Mouse (Mus musculus): ENCODE results near the gene Acot4. TPM values are rescaled to one million over a fixed set of nuclear protein-coding genes. Genes with fewer than 3 reads are reported as not detected.
A peak's percentile ranks its signal among the peaks of the same experiment; 100 is the strongest.
"Not testable (repeated sequence)": the region's sequence is repeated elsewhere in the genome, so short reads cannot be mapped to it uniquely, and the experiment has no call there.

Gene Acot4
- polyA plus RNA-seq, 1 experiment from 2014 or later: 0.66 TPM

- peaks cover 3% of the 10 kb centered on the region; the same call in 1 of the 2 replicates for H3K9me3 ChIP-seq (replicated peaks; ENCODE audit: control insufficient read depth, low read length)
- H3K27me3 ChIP-seq (ENCODE audit: control insufficient read depth, insufficient read depth, low read length): no peaks in the 10 kb centered on the region
- H3K4me1 ChIP-seq (ENCODE audit: control insufficient read depth, insufficient read depth, low read length): no peaks in the 10 kb centered on the region
- no peak overlapping the region for H3K27ac ChIP-seq (ENCODE audit: low read length)
- H3K4me3 ChIP-seq (ENCODE audit: low read length): no peak overlapping the region
- 88% methylated on average over 20 of the region's 20 CpGs for WGBS
- no peak overlapping the region for H3K9ac ChIP-seq (ENCODE audit: low read length)
- no peak overlapping the region for H3K4me2 ChIP-seq (ENCODE audit: low read depth, low read length)
- no peak for ATAC-seq (replicated peaks; ENCODE audit: extremely low read depth, insufficient read depth, low FRiP score)
- no peaks in the 10 kb centered on the region for H3K36me3 ChIP-seq (ENCODE audit: control insufficient read depth, insufficient read depth)
Observed at GRCm38 (mm10) chr12:84062336-84062735, 24.2 kb downstream of the Acot4 start.

GRCm38 (mm10) chr12:84063228-84063627 is 25.0 kb downstream of the Acot4 start:
- Histone ChIP-seq H3K27me3 (ENCODE audit: control insufficient read depth, insufficient read depth, low read length) (peaks cover 1% of the 10 kb centered on the region), H3K4me1 (ENCODE audit: control insufficient read depth, insufficient read depth, low read length) (no peaks in the 10 kb centered on the region), H3K9ac (ENCODE audit: low read length) (no peak overlapping the region), H3K4me3 (ENCODE audit: low read length) (no peak overlapping the region), H3K9me3 (replicated peaks; ENCODE audit: control insufficient read depth, low read length) (peaks cover 3% of the 10 kb centered on the region; the same call in 1 of the 2 replicates), H3K4me2 (ENCODE audit: low read depth, low read length) (no peak overlapping the region), H3K27ac (ENCODE audit: low read length) (no peak overlapping the region), H3K36me3 (ENCODE audit: control insufficient read depth, insufficient read depth) (no peaks in the 10 kb centered on the region)
- WGBS: 68% methylated on average over 5 of the region's 5 CpGs
- ATAC-seq (replicated peaks; ENCODE audit: extremely low read depth, insufficient read depth, low FRiP score): no peak

- peaks cover 6% of the 10 kb centered on the region for H3K27me3 ChIP-seq (ENCODE audit: control insufficient read depth, insufficient read depth, low read length)
- peaks cover 3% of the 10 kb centered on the region; the same call in 1 of the 2 replicates for H3K9me3 ChIP-seq (replicated peaks; ENCODE audit: control insufficient read depth, low read length)
- 74% methylated on average over 2 of the region's 2 CpGs for WGBS
- no peak overlapping the region for H3K4me3 ChIP-seq (ENCODE audit: low read length)
- H3K27ac ChIP-seq (ENCODE audit: low read length): no peak overlapping the region
- H3K9ac ChIP-seq (ENCODE audit: low read length): no peak overlapping the region
- no peak for ATAC-seq (replicated peaks; ENCODE audit: extremely low read depth, insufficient read depth, low FRiP score)
- no peaks in the 10 kb centered on the region for H3K4me1 ChIP-seq (ENCODE audit: control insufficient read depth, insufficient read depth, low read length)
- H3K36me3 ChIP-seq (ENCODE audit: control insufficient read depth, insufficient read depth): no peaks in the 10 kb centered on the region
- no peak overlapping the region for H3K4me2 ChIP-seq (ENCODE audit: low read depth, low read length)
Observed at GRCm38 (mm10) chr12:84063833-84064232, 25.7 kb downstream of the Acot4 start.

GRCm38 (mm10) chr12:84064621-84065020 is 26.4 kb downstream of the Acot4 start:
- no peak overlapping the region for H3K27ac ChIP-seq (ENCODE audit: low read length)
- no peak overlapping the region for H3K9ac ChIP-seq (ENCODE audit: low read length)
- H3K4me3 ChIP-seq (ENCODE audit: low read length): no peak overlapping the region
- H3K4me2 ChIP-seq (ENCODE audit: low read depth, low read length): no peak overlapping the region
- H3K36me3 ChIP-seq (ENCODE audit: control insufficient read depth, insufficient read depth): no peaks in the 10 kb centered on the region
- peaks cover 3% of the 10 kb centered on the region; the same call in 1 of the 2 replicates for H3K9me3 ChIP-seq (replicated peaks; ENCODE audit: control insufficient read depth, low read length)
- WGBS: 71% methylated on average over 8 of the region's 8 CpGs
- H3K4me1 ChIP-seq (ENCODE audit: control insufficient read depth, insufficient read depth, low read length): no peaks in the 10 kb centered on the region
- H3K27me3 ChIP-seq (ENCODE audit: control insufficient read depth, insufficient read depth, low read length): peaks cover 9% of the 10 kb centered on the region
- ATAC-seq (replicated peaks; ENCODE audit: extremely low read depth, insufficient read depth, low FRiP score): no peak

GRCm38 (mm10) chr12:84067752-84068151 is 29.6 kb downstream of the Acot4 start:
- WGBS: 75% methylated on average over 4 of the region's 4 CpGs
- Histone ChIP-seq H3K4me1 (ENCODE audit: control insufficient read depth, insufficient read depth, low read length) (no peaks in the 10 kb centered on the region), H3K4me2 (ENCODE audit: low read depth, low read length) (no peak overlapping the region), H3K27me3 (ENCODE audit: control insufficient read depth, insufficient read depth, low read length) (peaks cover 12% of the 10 kb centered on the region), H3K9me3 (replicated peaks; ENCODE audit: control insufficient read depth, low read length) (peaks cover 3% of the 10 kb centered on the region; the same call in 1 of the 2 replicates), H3K27ac (ENCODE audit: low read length) (no peak overlapping the region), H3K36me3 (ENCODE audit: control insufficient read depth, insufficient read depth) (no peaks in the 10 kb centered on the region), H3K4me3 (ENCODE audit: low read length) (no peak overlapping the region), H3K9ac (ENCODE audit: low read length) (no peak overlapping the region)
- ATAC-seq (replicated peaks; ENCODE audit: extremely low read depth, insufficient read depth, low FRiP score): no peak

- no peak overlapping the region for H3K27ac ChIP-seq (ENCODE audit: low read length)
- H3K36me3 ChIP-seq (ENCODE audit: control insufficient read depth, insufficient read depth): no peaks in the 10 kb centered on the region
- ATAC-seq (replicated peaks; ENCODE audit: extremely low read depth, insufficient read depth, low FRiP score): no peak
- peaks cover under 1% of the 10 kb centered on the region; the same call in 1 of the 2 replicates for H3K9me3 ChIP-seq (replicated peaks; ENCODE audit: control insufficient read depth, low read length)
- H3K27me3 ChIP-seq (ENCODE audit: control insufficient read depth, insufficient read depth, low read length): peaks cover 12% of the 10 kb centered on the region
- no peak overlapping the region for H3K4me3 ChIP-seq (ENCODE audit: low read length)
- H3K4me1 ChIP-seq (ENCODE audit: control insufficient read depth, insufficient read depth, low read length): no peaks in the 10 kb centered on the region
- H3K9ac ChIP-seq (ENCODE audit: low read length): no peak overlapping the region
- no peak overlapping the region for H3K4me2 ChIP-seq (ENCODE audit: low read depth, low read length)
- 63% methylated on average over 8 of the region's 8 CpGs for WGBS
Observed at GRCm38 (mm10) chr12:84068296-84068695, 30.1 kb downstream of the Acot4 start.

GRCm38 (mm10) chr12:84068986-84069385 is 30.8 kb downstream of the Acot4 start, which contains the start of gene Acot5:
Gene Acot5 (plus strand): TSS chr12:84069325.
- H3K27ac ChIP-seq (ENCODE audit: low read length): no peak within 1 kb of the TSS
- H3K9ac ChIP-seq (ENCODE audit: low read length): peak within 1 kb of the TSS; percentile 50
- H3K4me3 ChIP-seq (ENCODE audit: low read length): peak within 1 kb of the TSS; percentile 53
- WGBS: 54% methylated on average over 9 of the region's 9 CpGs
- no peak for ATAC-seq (replicated peaks; ENCODE audit: extremely low read depth, insufficient read depth, low FRiP score)
- peaks cover 12% of the 10 kb centered on the region for H3K27me3 ChIP-seq (ENCODE audit: control insufficient read depth, insufficient read depth, low read length)
- H3K4me2 ChIP-seq (ENCODE audit: low read depth, low read length): peak within 1 kb of the TSS; percentile 76
- no peaks in the 10 kb centered on the region for H3K9me3 ChIP-seq (replicated peaks; ENCODE audit: control insufficient read depth, low read length)
- H3K4me1 ChIP-seq (ENCODE audit: control insufficient read depth, insufficient read depth, low read length): no peaks in the 10 kb centered on the region
- H3K36me3 ChIP-seq (ENCODE audit: control insufficient read depth, insufficient read depth): no peaks in the 10 kb centered on the region

- not testable (repeated sequence) for H3K4me1 ChIP-seq (ENCODE audit: control insufficient read depth, insufficient read depth, low read length); ATAC-seq (replicated peaks; ENCODE audit: extremely low read depth, insufficient read depth, low FRiP score); H3K36me3 ChIP-seq (ENCODE audit: control insufficient read depth, insufficient read depth); H3K9me3 ChIP-seq (replicated peaks; ENCODE audit: control insufficient read depth, low read length); H3K27ac ChIP-seq (ENCODE audit: low read length)
- Histone ChIP-seq H3K4me3 (ENCODE audit: low read length) (peak overlapping the region; percentile 53), H3K9ac (ENCODE audit: low read length) (peak overlapping the region; percentile 50), H3K27me3 (ENCODE audit: control insufficient read depth, insufficient read depth, low read length) (peaks cover 12% of the 10 kb centered on the region), H3K4me2 (ENCODE audit: low read depth, low read length) (peak overlapping the region; percentile 76)
- 1% methylated on average over 45 of the region's 52 CpGs for WGBS
Observed at GRCm38 (mm10) chr12:84069582-84069981, 31.4 kb downstream of the Acot4 start.

GRCm38 (mm10) chr12:84071696-84072095 is 33.5 kb downstream of the Acot4 start:
- no peak for ATAC-seq (replicated peaks; ENCODE audit: extremely low read depth, insufficient read depth, low FRiP score)
- 82% methylated on average over 2 of the region's 2 CpGs for WGBS
- Histone ChIP-seq H3K4me3 (ENCODE audit: low read length) (no peak overlapping the region), H3K36me3 (ENCODE audit: control insufficient read depth, insufficient read depth) (no peaks in the 10 kb centered on the region), H3K4me1 (ENCODE audit: control insufficient read depth, insufficient read depth, low read length) (no peaks in the 10 kb centered on the region), H3K27me3 (ENCODE audit: control insufficient read depth, insufficient read depth, low read length) (peaks cover 12% of the 10 kb centered on the region), H3K9me3 (replicated peaks; ENCODE audit: control insufficient read depth, low read length) (no peaks in the 10 kb centered on the region), H3K4me2 (ENCODE audit: low read depth, low read length) (no peak overlapping the region), H3K27ac (ENCODE audit: low read length) (no peak overlapping the region), H3K9ac (ENCODE audit: low read length) (no peak overlapping the region)
